17 mouse cellular contexts compared by ENCODE assay signal in the genomic region with DNA sequence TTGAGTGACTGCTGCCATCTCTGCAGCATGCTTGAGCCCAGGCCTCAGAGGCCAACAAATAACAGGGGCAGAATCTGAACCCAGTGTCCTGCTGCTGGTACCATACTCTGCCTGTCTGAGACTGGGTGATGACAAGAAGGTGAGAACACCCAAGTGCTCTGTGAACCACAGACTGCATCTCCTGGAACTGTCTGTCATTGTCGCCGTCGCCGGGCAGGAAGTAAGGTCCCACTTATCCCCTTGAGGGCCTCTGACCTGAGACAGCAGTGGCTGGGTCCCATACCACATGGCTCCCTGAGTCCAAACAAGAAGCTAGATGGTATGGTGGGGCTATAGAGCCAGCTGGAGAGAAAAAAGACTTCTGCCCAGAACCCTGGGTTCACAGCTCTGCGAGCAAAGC.
DNase-seq lines count a peak whose midpoint lies in the region; ATAC-seq lines count a peak whose summit lies in the region.
"Had no signal": no experiment of that assay in that cellular context is flagged by ENCODE, and none has a peak within 500 bp of the region (broad histone marks: within the 10 kb centered on the region; RNA-seq: fewer than 3 reads in every experiment).

No protein-coding gene starts in this region.

- H3K27ac ChIP-seq in forebrain, embryonic 10.5 days: peak overlapping the region; percentile 27; the same call in 1 of the 2 replicates
- no peak overlapping the region for H3K27ac ChIP-seq in forebrain, embryonic 15.5 days (replicated peaks)
- 0 out of 2 replicates have a peak overlapping the region, but pooled peaks have one; percentile 18 for H3K27ac ChIP-seq in hindbrain, embryonic 16.5 days (ENCODE audit: low read depth, low read length)
- no peak overlapping the region for H3K27ac ChIP-seq in hindbrain, embryonic 13.5 days
- H3K27ac ChIP-seq: embryonic facial prominence, embryonic 12.5 days; neural tube, embryonic 13.5 days had no signal

- H3K4me1 ChIP-seq in forebrain, embryonic 10.5 days: peaks cover 81% of the 10 kb centered on the region
- H3K4me1 ChIP-seq in forebrain, embryonic 15.5 days: peaks cover 49% of the 10 kb centered on the region
- H3K4me1 ChIP-seq in hindbrain, embryonic 16.5 days (ENCODE audit: control insufficient read depth, insufficient read depth, low read depth, low read length): peaks cover 49% of the 10 kb centered on the region
- peaks cover 84% of the 10 kb centered on the region for H3K4me1 ChIP-seq in hindbrain, embryonic 13.5 days (replicated peaks)

- H3K9ac ChIP-seq in forebrain, embryonic 15.5 days (replicated peaks): no peak overlapping the region
- H3K9ac ChIP-seq in hindbrain, embryonic 16.5 days (ENCODE audit: low read depth, low read length): no peak overlapping the region
- no peak overlapping the region for H3K9ac ChIP-seq in hindbrain, embryonic 13.5 days
- H3K9ac ChIP-seq: embryonic facial prominence, embryonic 12.5 days; neural tube, embryonic 13.5 days had no signal

- peaks cover 65% of the 10 kb centered on the region for H3K36me3 ChIP-seq in forebrain, embryonic 10.5 days (replicated peaks)
- H3K36me3 ChIP-seq in forebrain, embryonic 15.5 days: no peaks in the 10 kb centered on the region
- H3K36me3 ChIP-seq in hindbrain, embryonic 16.5 days (ENCODE audit: control insufficient read depth, insufficient read depth, low read length): no peaks in the 10 kb centered on the region
- H3K36me3 ChIP-seq in hindbrain, embryonic 13.5 days: peaks cover 14% of the 10 kb centered on the region; the same call in 1 of the 2 replicates
- H3K36me3 ChIP-seq: neural tube, embryonic 13.5 days had no signal

- no peak overlapping the region for H3K4me2 ChIP-seq in forebrain, embryonic 15.5 days (replicated peaks)
- no peak overlapping the region for H3K4me2 ChIP-seq in hindbrain, embryonic 16.5 days (ENCODE audit: low read length)
- H3K4me2 ChIP-seq in hindbrain, embryonic 13.5 days: no peak overlapping the region
- H3K4me2 ChIP-seq: embryonic facial prominence, embryonic 12.5 days; liver, embryonic 11.5 days; neural tube, embryonic 13.5 days had no signal

- no peaks in the 10 kb centered on the region for H3K9me3 ChIP-seq in forebrain, embryonic 10.5 days
- no peaks in the 10 kb centered on the region for H3K9me3 ChIP-seq in forebrain, embryonic 15.5 days
- no peaks in the 10 kb centered on the region for H3K9me3 ChIP-seq in hindbrain, embryonic 16.5 days (ENCODE audit: control insufficient read depth, low read length)
- H3K9me3 ChIP-seq in hindbrain, embryonic 13.5 days: no peaks in the 10 kb centered on the region
- H3K9me3 ChIP-seq: embryonic facial prominence, embryonic 12.5 days; neural tube, embryonic 13.5 days had no signal

- H3K27me3 ChIP-seq in forebrain, embryonic 10.5 days (ENCODE audit: poor library complexity, severe bottlenecking): no peaks in the 10 kb centered on the region
- no peaks in the 10 kb centered on the region for H3K27me3 ChIP-seq in forebrain, embryonic 15.5 days
- H3K27me3 ChIP-seq in hindbrain, embryonic 16.5 days (replicated peaks; ENCODE audit: control insufficient read depth, insufficient read depth, low read length): no peaks in the 10 kb centered on the region
- H3K27me3 ChIP-seq in hindbrain, embryonic 13.5 days: no peaks in the 10 kb centered on the region
- H3K27me3 ChIP-seq: embryonic facial prominence, embryonic 12.5 days; neural tube, embryonic 13.5 days had no signal

- no peak for ATAC-seq in forebrain, embryonic 15.5 days (replicated peaks)
- no peak for ATAC-seq in hindbrain, embryonic 16.5 days
- ATAC-seq in hindbrain, embryonic 13.5 days (ENCODE audit: low FRiP score): no peak
- 0 out of 2 replicates have a peak, but pooled peaks have one; percentile 17 for ATAC-seq in common myeloid progenitor, adult 5-6 weeks (replicated peaks; ENCODE audit: low read depth, poor library complexity, severe bottlenecking)
- ATAC-seq: intestine, postnatal 0 days; midbrain, embryonic 16.5 days had no signal

- DNase-seq in forebrain, embryonic 10.5 days (ENCODE audit: extremely low spot score, low spot score): no peak
- DNase-seq in thymus, postnatal 0 days (ENCODE audit: low spot score): peak; percentile 63
- DNase-seq in embryo, embryonic 10.5 days (ENCODE audit: low spot score): no peak
- no peak for DNase-seq in Muller cell, postnatal 12 days (ENCODE audit: inconsistent ontology term)
- DNase-seq: adrenal gland, postnatal 36 days; heart, postnatal 4 days; kidney, postnatal 10 days; layer of hippocampus, adult 9-11 months had no signal

- 82% methylated on average over 5 of the region's 5 CpGs for WGBS in forebrain, embryonic 10.5 days
- 93% methylated on average over 5 of the region's 5 CpGs for WGBS in forebrain, embryonic 15.5 days
- 73% methylated on average over 5 of the region's 5 CpGs for WGBS in hindbrain, embryonic 16.5 days
- 82% methylated on average over 5 of the region's 5 CpGs for WGBS in hindbrain, embryonic 13.5 days

- H3K4me3 ChIP-seq in forebrain, embryonic 10.5 days: no peak overlapping the region
- no peak overlapping the region for H3K4me3 ChIP-seq in forebrain, embryonic 15.5 days
- no peak overlapping the region for H3K4me3 ChIP-seq in hindbrain, embryonic 16.5 days (ENCODE audit: low read length)
- no peak overlapping the region for H3K4me3 ChIP-seq in hindbrain, embryonic 13.5 days
- H3K4me3 ChIP-seq: embryonic facial prominence, embryonic 12.5 days; neural tube, embryonic 13.5 days had no signal

Comparison
In these comparisons a context has a peak if more than half of its experiments do, and no peak if none do; other contexts are left out.
1. H3K27ac ChIP-seq: peak in forebrain, embryonic 10.5 days (single experiment) and hindbrain, embryonic 16.5 days (single experiment); none in forebrain, embryonic 15.5 days (single experiment) and hindbrain, embryonic 13.5 days (single experiment).